Mouse (Mus musculus): ENCODE results near the gene Gne.

The Gne gene

DNA sequence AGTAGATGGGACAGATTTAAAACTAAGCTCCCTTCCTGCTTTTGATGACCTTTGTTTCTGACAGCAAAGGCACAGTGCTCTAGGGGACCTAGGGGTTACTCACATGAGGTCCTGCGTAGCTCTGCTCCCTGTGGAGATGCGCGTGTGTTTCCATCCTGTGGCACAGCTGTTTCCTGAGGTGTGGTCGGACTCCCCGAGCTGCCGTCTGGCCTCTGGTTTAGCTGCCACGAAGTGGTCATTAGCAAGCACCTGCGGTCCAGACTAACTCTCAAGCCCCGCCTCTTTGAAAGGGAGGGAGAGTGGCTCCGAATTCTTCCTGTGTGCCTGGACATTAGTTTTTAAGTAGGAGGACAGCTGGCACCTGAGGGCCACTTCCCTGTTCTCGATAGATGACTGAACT lies at the start of gene Gne:
Gne (minus strand) TSS at position 233 of the 400 bp plus-strand sequence.
- DNase-seq (ENCODE audit: low spot score) = no peak

DNA sequence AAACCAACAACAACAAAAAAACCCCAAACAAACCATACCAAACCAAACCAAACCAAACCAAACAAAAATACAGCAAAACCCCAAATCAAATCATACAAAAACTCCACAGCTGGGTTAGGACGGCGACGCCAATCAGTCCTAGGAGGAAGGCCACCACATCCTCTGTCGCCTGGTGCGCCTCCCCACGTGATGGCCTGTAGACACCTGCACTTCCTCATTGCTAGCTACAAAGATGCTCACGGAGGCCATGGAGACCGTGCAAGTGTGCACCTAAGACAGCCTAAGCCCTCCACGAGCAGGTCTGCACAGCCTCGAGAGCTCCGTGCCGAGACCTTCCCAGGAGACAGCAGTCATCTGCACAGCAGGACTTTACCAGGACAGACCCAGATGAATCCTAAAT lies 42.8 kb upstream of the Gne start:
- DNase-seq (ENCODE audit: low spot score) = no peak

DNA sequence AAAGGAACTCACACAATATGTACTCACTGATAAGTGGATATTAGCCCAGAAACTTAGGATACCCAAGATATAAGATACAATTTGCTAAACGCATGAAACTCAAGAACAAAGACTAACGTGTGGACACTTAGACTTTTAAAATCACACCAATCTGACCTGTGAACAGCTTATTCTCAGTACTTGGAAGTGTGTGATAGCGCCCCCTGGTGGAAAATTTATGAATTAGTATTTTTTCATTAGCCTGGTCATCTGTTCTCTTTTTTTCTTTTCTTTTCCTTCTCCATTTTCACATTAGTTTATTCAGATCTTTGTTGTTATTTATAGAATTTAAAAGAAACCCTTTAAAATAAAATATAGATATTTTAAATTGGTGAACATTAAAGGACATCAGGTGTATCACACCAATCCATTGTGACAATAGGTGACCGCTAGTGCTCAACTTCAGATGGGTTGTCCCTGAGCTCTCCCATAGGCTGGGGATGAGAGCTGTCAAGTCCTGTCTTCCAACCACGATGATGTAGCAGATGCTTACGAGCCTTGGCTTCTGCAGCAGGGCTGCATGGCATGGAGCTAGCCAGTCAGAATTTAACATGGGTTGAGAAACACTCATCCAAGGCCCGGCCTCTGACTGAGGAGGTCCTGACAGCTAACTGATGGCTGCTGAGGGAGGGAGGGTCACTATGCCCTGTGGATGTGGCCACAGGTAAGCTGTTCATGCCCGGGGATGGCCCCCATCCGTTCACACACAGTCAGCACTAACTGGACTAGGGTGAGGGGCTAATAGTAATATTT lies 35.6 kb upstream of the Gne start:
- no peak for DNase-seq (ENCODE audit: low spot score)

DNA sequence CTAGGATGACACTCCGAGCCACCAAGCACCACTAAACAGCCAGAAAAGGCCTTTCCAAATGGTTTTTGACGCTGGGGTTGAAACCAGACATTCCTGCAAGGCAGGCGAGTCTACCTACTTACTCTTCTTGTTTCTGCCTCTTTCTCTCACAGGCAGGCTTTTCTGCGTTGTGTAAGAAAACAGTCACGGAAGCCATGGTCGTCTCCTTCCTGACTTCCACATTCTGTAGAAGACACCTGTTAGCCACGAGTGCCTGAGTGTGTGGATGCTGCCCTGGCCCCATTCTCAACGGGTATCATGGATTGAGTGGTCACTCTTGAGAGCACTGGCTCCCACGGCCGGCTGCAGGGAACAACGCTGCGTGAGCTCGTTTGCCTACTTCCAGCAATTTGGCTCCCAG lies 31.1 kb upstream of the Gne start:
- DNase-seq (ENCODE audit: low spot score) = no peak

- no peak for DNase-seq (ENCODE audit: low spot score)
These were observed 29.6 kb upstream of the Gne start for GRCm38 (mm10) chr4:44113393-44114138.

- DNase-seq (ENCODE audit: low spot score) = no peak
These were observed 28.8 kb upstream of the Gne start for GRCm38 (mm10) chr4:44112741-44113140.

DNA sequence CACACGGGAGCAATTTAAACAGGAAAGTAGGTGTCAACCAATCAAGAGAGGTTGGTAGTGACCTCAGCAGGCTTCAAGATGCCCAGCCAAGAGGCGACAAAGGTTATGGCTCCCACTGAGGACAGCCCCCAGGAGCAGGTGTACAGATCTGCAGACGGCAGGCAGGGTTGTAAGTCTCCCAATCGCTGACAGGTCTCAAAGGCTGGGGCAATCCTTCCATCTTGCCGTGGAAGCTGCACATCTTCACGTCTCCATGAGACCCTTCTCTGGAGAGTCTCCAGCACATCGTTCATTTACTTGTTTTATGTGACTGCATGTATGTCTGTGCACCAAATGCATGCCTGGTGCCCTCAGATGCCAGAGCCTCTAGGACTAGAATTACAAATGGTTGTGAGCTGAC lies 26.8 kb upstream of the Gne start:
- no peak for DNase-seq (ENCODE audit: low spot score)

DNA sequence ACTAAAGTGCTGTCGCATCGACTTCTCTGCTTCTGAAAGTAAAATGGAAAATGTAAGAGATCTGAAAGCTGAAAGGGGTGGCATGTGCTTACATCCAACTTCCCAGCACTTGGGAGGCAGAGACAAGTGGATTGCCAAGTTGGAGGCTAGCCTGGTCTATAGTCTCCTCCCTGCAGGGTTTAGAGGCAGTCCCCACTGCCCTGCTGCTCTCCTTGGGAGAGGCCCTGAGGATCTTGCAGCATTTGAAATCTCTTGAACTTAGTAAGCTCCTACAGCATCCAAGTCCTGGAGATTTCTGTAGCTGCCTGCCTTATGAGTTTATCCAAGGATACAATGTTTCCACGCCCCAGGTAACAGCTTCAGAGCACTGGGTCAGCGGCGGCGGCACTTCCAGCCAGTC lies 24.3 kb upstream of the Gne start:
- no peak for DNase-seq (ENCODE audit: low spot score)

DNA sequence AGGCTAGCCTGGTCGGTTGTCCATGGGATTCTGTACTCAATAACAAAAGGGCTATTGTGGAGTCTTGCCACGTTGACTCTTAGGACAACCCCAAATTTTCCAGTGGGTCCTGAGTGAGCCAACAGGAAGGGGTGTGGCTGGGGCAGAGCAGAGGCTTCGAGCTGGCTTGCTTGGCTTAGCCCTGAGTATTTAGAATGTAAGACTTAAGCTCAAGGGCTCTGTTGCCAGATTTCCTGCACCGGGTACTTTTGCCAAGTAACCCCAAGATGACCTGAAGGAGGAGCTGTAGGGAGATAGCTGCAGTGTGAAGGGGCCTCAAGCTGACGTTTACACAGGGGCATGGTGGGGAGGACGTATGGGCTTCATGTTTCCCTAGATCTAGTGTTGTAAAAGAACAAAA lies 23.4 kb upstream of the Gne start:
- no peak for DNase-seq (ENCODE audit: low spot score)

DNA sequence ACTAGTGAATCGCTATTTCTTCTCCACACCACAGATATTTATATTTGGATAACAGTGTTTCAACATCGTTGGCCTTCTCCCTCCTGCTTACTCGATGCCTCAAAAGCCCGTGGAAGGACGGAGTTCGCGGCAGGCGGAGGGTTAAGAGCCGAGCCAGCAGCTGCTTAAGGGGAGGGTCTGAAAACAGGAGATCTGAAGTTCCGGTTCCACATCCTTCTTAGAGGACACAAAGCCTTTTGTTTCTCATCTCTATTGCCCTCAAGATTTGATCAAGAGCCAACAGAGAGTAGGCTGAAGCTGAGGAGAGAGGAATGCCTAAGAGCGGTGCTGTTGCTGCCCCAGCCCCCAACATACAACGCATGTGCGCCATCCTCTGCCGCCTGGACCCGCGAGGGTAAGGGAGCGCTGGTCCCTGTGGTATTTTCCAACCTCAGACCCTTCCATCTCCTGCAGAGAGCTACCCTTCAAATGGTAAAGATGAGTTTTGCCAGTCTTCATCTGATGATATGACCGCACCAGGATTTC lies 22.4 kb upstream of the Gne start:
- DNase-seq (ENCODE audit: low spot score) = no peak

DNA sequence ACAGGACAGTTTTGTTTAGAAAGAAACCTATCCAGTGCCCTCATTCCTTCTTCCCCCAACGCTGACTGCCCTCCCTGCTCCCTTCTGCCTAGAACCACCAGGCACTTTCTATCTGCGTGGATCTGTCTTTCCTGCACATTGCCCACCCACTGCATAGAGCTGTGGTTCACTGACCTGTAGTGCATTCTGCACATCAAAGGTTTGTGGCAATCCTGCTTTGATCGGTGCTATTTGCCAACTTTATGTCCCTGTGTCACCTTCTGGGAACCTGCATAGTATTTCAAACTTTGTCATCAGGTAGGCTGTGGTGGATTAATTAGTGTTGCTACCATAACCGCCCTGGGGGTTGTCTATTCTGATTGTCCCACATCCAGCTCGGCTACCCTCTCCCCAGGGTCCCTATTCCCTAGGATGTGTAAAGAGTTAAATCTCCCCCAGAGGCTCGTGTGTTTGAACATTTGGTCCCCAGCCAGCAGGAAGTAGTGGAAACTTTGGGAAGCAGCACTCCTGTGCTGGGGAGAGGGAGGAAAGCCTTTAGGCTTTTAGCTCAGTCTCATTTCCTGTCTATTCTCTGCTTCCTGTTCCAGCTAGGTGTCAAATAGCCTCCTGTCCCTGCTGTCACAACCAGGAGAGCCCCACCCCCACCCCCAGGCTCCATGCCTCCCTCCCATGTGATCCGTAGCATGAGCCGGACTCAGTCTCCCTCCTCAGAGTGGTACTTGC lies 20.4 kb upstream of the Gne start:
- DNase-seq (ENCODE audit: low spot score) = no peak

DNA sequence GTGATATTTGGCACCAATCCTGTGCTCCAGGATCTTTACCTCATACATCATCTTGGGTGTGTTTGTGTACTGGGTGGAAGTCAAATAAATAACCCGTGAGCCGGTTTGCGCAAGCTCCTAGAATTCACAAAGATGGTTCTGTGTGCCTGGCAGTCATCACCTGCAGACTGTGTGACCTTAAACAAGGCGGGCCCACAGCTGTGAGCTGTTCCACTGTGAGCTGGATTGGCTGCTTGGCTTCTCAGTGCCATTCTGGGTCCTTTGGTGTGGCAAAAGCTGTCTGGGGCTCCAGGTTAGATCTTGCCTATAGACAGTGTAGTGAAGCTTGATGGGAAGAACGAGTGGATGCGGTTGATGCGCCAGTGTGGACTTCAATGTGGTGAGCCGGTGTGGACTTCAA lies 19.6 kb upstream of the Gne start:
- no peak for DNase-seq (ENCODE audit: low spot score)

- DNase-seq (ENCODE audit: low spot score) = no peak
These were observed 13.8 kb upstream of the Gne start for GRCm38 (mm10) chr4:44097576-44098335.

DNA sequence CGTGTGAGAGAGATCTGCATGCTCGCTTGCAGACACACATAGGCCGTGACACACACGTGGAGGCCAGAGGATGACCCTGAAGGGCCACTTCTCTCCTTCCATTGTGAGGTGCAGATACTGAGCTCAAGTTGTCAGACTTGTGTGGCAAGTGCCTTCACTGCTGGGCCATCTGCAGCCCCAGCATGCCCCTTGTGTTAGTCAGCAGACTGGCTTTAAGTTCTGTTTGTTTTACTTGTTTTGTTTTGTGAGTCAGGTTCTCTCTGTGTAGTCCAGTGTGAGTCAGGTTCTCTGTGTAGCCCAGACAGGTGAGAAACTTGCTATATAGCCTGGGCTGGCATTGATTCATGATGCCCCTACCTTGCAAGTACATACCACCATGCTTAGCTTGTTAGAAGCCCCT lies 10.5 kb upstream of the Gne start:
- DNase-seq (ENCODE audit: low spot score) = no peak

DNA sequence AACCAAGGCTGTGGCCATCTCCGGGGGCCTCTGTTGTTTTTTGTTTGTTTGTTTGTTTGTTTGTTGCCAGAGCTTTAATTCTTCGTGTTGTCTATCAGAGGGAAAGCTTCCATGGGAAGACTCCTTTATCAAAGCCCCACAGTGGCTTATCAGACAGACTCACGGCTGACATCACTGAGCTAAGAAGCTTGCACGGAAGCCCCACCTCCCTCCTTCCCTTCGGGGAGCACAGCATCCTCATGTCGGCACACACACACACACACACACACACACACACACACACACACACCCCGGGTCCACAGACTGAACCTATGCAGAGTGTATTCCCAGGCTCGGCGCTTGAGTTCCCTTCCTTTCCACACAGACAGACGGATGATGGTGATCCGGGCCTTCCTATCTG lies 8.4 kb upstream of the Gne start:
- no peak for DNase-seq (ENCODE audit: low spot score)

DNA sequence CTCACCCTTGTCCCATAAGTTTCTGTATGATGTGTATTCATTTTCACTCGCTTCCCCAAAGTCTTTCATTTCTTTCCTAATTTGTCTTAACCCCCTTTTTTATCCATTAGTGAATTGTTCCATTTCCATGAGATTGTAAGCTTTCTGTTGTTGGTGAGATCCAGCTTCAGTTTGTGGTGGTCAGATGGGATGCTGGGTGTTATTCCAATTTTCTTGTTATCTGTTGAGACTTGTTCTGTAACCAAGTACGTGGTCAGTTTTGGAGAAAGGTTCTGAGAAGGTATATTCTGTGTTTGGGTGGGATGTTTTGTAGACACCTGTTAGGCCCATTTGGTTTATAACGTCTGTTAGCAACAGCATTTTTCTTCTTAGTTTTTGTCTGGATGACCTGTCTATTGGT lies 1.6 kb upstream of the Gne start:
- no peak for DNase-seq (ENCODE audit: low spot score)

DNA sequence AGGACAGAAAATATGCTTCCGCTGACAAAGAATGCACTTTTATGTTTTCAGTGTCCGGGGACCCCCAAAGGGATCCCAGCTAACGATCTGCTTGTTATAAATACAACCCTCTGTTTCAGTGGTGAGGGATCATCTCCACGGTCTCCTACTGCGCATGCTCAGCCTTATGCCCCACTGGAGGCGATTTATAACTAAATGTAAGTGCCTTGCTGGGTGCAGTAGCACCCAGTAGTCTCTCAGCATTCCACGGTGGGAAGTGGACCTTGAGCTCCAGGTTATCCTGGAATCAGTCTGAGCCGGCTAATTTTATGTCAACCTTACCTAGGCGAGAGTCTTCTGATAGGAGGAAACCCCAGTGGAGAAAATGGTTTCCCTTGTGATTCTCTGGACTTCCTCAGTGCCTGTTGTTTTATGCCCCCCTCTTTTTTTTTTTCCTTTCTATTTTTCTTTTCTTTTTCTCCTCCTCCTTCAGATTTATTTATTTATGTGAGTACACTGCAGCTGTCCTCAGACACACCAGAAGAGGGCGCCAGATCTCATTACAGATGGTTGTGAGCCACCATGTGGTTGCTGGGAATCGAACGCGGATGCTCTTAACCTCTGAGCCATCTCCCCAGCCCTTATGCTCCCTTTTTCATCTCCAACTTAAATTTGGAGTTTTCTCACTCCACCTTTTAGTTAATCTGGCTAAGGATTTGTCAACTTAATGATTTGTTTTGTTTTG lies 787 bp upstream of the Gne start:
- DNase-seq (ENCODE audit: low spot score) = no peak

DNA sequence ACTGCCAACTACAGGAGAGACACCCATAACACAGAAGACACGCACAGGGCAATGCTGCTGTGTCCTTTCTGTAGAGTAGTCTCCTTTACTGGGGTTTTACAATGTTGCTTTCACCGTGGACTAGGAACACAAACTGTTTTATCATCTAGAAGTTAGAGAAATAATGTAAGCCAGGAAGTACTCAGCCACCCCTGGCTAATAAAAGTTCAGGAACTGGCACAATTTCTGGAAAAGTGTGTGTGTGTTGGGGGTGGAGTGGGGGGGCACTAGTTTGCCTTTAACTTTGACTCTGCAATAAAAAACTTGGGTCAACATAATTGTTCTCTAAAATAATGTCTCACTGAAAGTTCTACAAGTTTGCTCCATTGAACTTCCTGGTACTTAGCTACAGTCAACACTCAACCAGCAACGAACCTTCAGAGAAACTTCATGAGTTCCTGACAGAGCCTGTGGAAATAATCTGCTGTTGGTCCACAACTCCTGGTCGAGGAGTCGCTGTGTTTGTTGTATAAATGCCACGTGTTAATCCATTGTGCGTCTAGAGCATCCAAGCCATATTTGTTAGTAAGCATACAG lies 5.5 kb downstream of the Gne start:
- no peak for DNase-seq (ENCODE audit: low spot score)

DNA sequence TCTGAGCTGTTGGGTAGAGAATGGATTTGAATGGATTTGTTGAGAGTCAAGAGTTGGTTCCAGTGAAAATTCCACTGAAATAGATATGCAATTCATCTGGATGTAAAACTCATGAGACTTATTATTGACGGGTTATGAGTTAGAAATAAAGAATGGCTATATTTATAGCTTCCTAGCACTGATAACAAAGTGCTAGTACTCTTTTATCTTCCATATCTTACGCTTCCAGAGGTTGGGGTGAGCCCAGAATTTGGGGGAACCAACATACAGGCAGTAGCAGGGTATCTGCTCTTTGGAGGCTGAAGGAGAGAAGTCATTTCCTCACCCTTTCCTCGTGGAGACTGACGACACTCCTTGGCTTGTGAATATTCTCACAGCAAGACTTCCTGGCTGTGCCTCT lies 9.6 kb downstream of the Gne start:
- no peak for DNase-seq (ENCODE audit: low spot score)

DNA sequence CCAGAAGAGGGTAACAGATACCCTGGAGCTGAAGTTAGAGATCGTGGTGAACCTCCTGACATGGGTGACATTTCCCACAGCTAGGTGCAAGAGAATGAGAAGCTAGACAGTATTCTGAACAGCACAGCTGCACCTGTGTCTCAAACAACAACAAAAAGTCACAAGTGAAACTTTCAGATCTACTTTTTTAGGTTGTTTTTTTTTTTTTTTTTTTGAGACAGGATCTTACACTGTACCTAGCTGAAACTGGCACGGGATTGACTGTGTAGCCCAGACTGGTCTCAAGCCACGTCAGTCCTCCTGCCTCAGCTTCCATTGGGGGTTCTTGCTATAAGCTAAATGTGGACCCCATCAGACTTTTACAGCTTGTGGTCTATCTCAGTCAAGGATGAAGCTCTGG lies 10.2 kb downstream of the Gne start:
- no peak for DNase-seq (ENCODE audit: low spot score)

DNA sequence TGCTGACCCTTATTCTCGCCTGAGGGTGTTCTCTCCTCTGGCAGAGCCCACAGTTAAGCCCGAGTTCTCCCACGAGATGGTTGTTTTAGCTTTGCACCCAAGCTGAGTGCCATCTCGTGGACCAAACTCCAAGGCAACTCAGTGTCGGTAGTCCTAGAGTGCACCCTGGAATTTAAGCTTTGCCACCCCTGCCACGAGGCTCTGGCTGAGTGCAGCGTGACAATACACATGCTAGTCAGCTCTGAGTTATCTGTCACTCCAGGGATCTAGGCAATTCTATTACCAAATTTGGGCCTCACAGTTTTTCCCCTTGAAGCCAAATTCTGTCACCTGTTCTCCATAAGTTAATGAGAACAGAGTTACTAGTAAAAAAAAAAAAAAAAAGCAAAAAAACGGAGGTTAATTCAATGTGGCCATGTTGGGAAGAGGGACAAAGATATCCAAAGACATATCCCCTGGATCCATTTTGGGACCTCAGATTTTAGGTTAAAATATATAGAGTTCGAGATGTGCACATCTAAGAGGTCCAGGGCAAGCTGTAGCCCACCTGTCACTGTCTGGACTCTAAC lies 11.0 kb downstream of the Gne start:
- DNase-seq (ENCODE audit: low spot score) = no peak

Measured in testis, postnatal 10 days (tissue).